ENCODE assay signal across 24 mouse cellular contexts in the genomic region with DNA sequence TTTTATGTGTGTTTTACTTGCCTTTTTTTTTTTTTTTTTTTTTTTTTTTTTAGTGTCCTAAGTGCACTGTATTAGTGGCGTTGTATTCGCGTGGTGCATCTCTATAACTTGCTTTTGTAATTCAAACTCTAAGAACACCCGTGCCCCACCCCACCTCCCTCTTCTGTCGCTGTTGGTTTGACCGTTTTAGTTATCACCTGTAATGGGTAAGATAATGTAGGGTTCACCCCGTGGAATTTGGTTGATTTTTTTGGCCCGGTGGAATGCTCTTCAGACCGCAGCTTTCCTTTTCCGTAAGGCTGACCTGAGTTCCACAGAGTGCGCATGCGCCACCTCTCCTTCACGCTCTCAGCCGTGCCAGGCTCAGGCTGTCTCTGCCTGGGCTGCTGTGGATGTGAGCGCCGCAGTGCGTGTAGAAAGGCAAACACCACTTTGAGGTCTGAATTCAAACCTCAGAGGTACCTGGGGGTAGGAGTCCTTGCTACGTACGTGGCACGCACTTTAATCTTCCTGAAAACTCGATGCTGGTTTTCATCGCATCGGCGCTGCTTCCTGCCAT. TPM values are rescaled to one million over a fixed set of nuclear protein-coding genes. Genes with fewer than 3 reads are reported as not detected.
DNase-seq lines count a peak whose midpoint lies in the region; ATAC-seq and TF ChIP-seq lines count a peak whose summit lies in the region.
"Had no signal": no experiment of that assay in that cellular context is flagged by ENCODE, and none has a peak within 500 bp of the region (broad histone marks: within the 10 kb centered on the region; RNA-seq: fewer than 3 reads in every experiment).

No protein-coding gene starts in this region.

- TF ChIP-seq CTCF in testis, adult 2 months (IDR thresholded peaks at IDR 0.05; ENCODE audit: control insufficient read depth, insufficient read depth, insufficient replicate concordance, low read depth, low read length): no peak
- TF ChIP-seq CTCF in intestine, postnatal 0 days (IDR thresholded peaks at IDR 0.05; ENCODE audit: low read depth): no peak

- TF ChIP-seq POLR2A in testis, adult 2 months (IDR thresholded peaks at IDR 0.05; ENCODE audit: control insufficient read depth, low read depth, low read length): no peak

- H3K27me3 ChIP-seq in testis, adult 2 months (ENCODE audit: control insufficient read depth, insufficient read depth, low read length): no peaks in the 10 kb centered on the region
- H3K27me3 ChIP-seq in midbrain, embryonic 16.5 days (ENCODE audit: control insufficient read depth, insufficient read depth, low read depth, low read length): no peaks in the 10 kb centered on the region
- no peaks in the 10 kb centered on the region for H3K27me3 ChIP-seq in intestine, postnatal 0 days (replicated peaks; ENCODE audit: control insufficient read depth, insufficient read depth, low read length)
- H3K27me3 ChIP-seq: forebrain, embryonic 13.5 days; hindbrain, embryonic 12.5 days; hindbrain, embryonic 15.5 days; Patski had no signal

- H3K27ac ChIP-seq in testis, adult 2 months (ENCODE audit: control insufficient read depth, insufficient read depth, low read depth, low read length): no peak overlapping the region
- H3K27ac ChIP-seq in midbrain, embryonic 16.5 days (ENCODE audit: low read length): no peak overlapping the region
- H3K27ac ChIP-seq in intestine, postnatal 0 days (ENCODE audit: low read depth, low read length): no peak overlapping the region
- H3K27ac ChIP-seq: forebrain, embryonic 10.5 days; forebrain, embryonic 13.5 days; hindbrain, embryonic 12.5 days; hindbrain, embryonic 15.5 days had no signal

- no peak for ATAC-seq in midbrain, embryonic 16.5 days
- no peak for ATAC-seq in intestine, postnatal 0 days
- ATAC-seq: activated CD4-positive, CD25-positive, alpha-beta regulatory T cell, adult 4 months; CD4-positive, CD25-positive, alpha-beta regulatory T cell, adult 4 months; forebrain, embryonic 13.5 days; forebrain, embryonic 16.5 days; Patski had no signal

- 94% methylated on average over 24 of the region's 24 CpGs for WGBS in midbrain, embryonic 16.5 days
- 94% methylated on average over 24 of the region's 24 CpGs for WGBS in intestine, postnatal 0 days

- H3K36me3 ChIP-seq in testis, adult 2 months (ENCODE audit: control insufficient read depth, insufficient read depth, low read length): no peaks in the 10 kb centered on the region
- H3K36me3 ChIP-seq in midbrain, embryonic 16.5 days (ENCODE audit: control insufficient read depth, insufficient read depth, low read length): peaks cover 24% of the 10 kb centered on the region
- peaks cover 60% of the 10 kb centered on the region for H3K36me3 ChIP-seq in intestine, postnatal 0 days (ENCODE audit: control insufficient read depth, insufficient read depth)

- H3K4me3 ChIP-seq in testis, adult 2 months (ENCODE audit: control insufficient read depth, low read depth, low read length): peak overlapping the region; percentile 86
- no peak overlapping the region for H3K4me3 ChIP-seq in midbrain, embryonic 16.5 days (ENCODE audit: low read depth, low read length)
- H3K4me3 ChIP-seq in intestine, postnatal 0 days (ENCODE audit: low read depth, low read length): no peak overlapping the region
- H3K4me3 ChIP-seq: forebrain, embryonic 10.5 days; forebrain, embryonic 13.5 days; hindbrain, embryonic 12.5 days; hindbrain, embryonic 15.5 days had no signal

- H3K4me1 ChIP-seq in testis, adult 2 months (ENCODE audit: control insufficient read depth, insufficient read depth, low read length): peaks cover 5% of the 10 kb centered on the region
- H3K4me1 ChIP-seq in midbrain, embryonic 16.5 days (ENCODE audit: control insufficient read depth, insufficient read depth, low read length): no peaks in the 10 kb centered on the region
- no peaks in the 10 kb centered on the region for H3K4me1 ChIP-seq in intestine, postnatal 0 days (replicated peaks; ENCODE audit: control insufficient read depth, insufficient read depth, low read length)
- H3K4me1 ChIP-seq: forebrain, embryonic 13.5 days had no signal

- DNase-seq in testis, postnatal 10 days (ENCODE audit: low spot score): no peak
- DNase-seq in ES-CJ7 (ENCODE audit: low read depth, low spot score) (peak; percentile 87), R1 (ENCODE audit: low read depth, low spot score) (peak; percentile 88)
- DNase-seq in testis, postnatal 14 days (ENCODE audit: low spot score): peak; percentile 66
- no peak for DNase-seq in adrenal gland, postnatal 36 days
- DNase-seq: adrenal gland, adult 8-10 months; adrenal gland, postnatal 25 days; cerebellum, adult 11 months; cerebellum, adult 8-10 months; cerebellum, postnatal 14 days; gastrocnemius, postnatal 10 days; gastrocnemius, postnatal 36 days; kidney, adult 11 months had no signal

- H3K4me2 ChIP-seq in midbrain, embryonic 16.5 days (ENCODE audit: low read length): no peak overlapping the region
- H3K4me2 ChIP-seq in intestine, postnatal 0 days (replicated peaks; ENCODE audit: low read depth): no peak overlapping the region
- H3K4me2 ChIP-seq: forebrain, embryonic 13.5 days; hindbrain, embryonic 12.5 days; hindbrain, embryonic 15.5 days had no signal

- H3K9me3 ChIP-seq in midbrain, embryonic 16.5 days (replicated peaks; ENCODE audit: control insufficient read depth, low read length, poor library complexity, severe bottlenecking): no peaks in the 10 kb centered on the region
- no peaks in the 10 kb centered on the region for H3K9me3 ChIP-seq in intestine, postnatal 0 days (ENCODE audit: control insufficient read depth)
- H3K9me3 ChIP-seq: forebrain, embryonic 10.5 days; forebrain, embryonic 13.5 days; hindbrain, embryonic 12.5 days; hindbrain, embryonic 15.5 days had no signal

- no peak overlapping the region for H3K9ac ChIP-seq in midbrain, embryonic 16.5 days (ENCODE audit: low read depth, low read length)
- no peak overlapping the region for H3K9ac ChIP-seq in intestine, postnatal 0 days (ENCODE audit: low read depth, low read length)
- H3K9ac ChIP-seq: forebrain, embryonic 13.5 days; hindbrain, embryonic 12.5 days; hindbrain, embryonic 15.5 days had no signal

RNA-seq across cellular contexts. Expression of a gene that starts 22.2 kb away (rescaled TPM):
- polyA plus RNA-seq in testis, adult 2 months (2012; rRNA removed): 1.0 and 1.7 TPM in 2 replicates
- 10 to 100 TPM; 18.6 to 31.2 TPM for total RNA-seq in adrenal gland, postnatal 36 days (2021)
- 14.3 and 15.9 TPM in 2 replicates for polyA plus RNA-seq in midbrain, embryonic 16.5 days (2015; fragmentation: Nextera tagmentation; extraction: Ambion mirVana)
- 21.3 and 22.8 TPM in 2 replicates for polyA plus RNA-seq in intestine, postnatal 0 days (2015; fragmentation: Nextera tagmentation; extraction: Ambion mirVana)

Comparison
In these comparisons a context has a peak if more than half of its experiments do, and no peak if none do; other contexts are left out.
1. DNase-seq: peak in ES-CJ7 (single experiment), R1 (single experiment) and testis, postnatal 14 days (single experiment); none in testis, postnatal 10 days (single experiment) and adrenal gland, postnatal 36 days (0 of 2).